Mouse (Mus musculus): Measurements from ENCODE around the gene Elovl7. TPM values are rescaled to one million over a fixed set of nuclear protein-coding genes. Genes with fewer than 3 reads are reported as not detected.

The Elovl7 gene
- polyA plus RNA-seq, 1 experiment from 2014 or later = 1.7 TPM

- WGBS = 98% methylated on average over 2 of the region's 2 CpGs
- H3K27ac ChIP-seq (replicated peaks) = no peak overlapping the region
- no peak for ATAC-seq (replicated peaks)
- H3K4me2 ChIP-seq (replicated peaks) = no peak overlapping the region
- no peaks in the 10 kb centered on the region for H3K9me3 ChIP-seq
- no peaks in the 10 kb centered on the region for H3K36me3 ChIP-seq
- no peaks in the 10 kb centered on the region for H3K27me3 ChIP-seq
- H3K4me1 ChIP-seq = no peaks in the 10 kb centered on the region
- no peak overlapping the region for H3K4me3 ChIP-seq
- no peak overlapping the region for H3K9ac ChIP-seq (replicated peaks)
Observed at GRCm38 (mm10) chr13:108284312-108284711, 70.1 kb downstream of the Elovl7 start.

- Histone ChIP-seq H3K4me1 (no peaks in the 10 kb centered on the region), H3K9me3 (no peaks in the 10 kb centered on the region), H3K27ac (replicated peaks) (no peak overlapping the region), H3K4me3 (no peak overlapping the region), H3K36me3 (no peaks in the 10 kb centered on the region), H3K9ac (replicated peaks) (no peak overlapping the region), H3K27me3 (no peaks in the 10 kb centered on the region), H3K4me2 (replicated peaks) (no peak overlapping the region)
- ATAC-seq (replicated peaks) = no peak
- 70% methylated on average over 3 of the region's 3 CpGs for WGBS
Observed at GRCm38 (mm10) chr13:108287953-108288352, 73.7 kb downstream of the Elovl7 start.

GRCm38 (mm10) chr13:108289436-108289835 is 75.2 kb downstream of the Elovl7 start:
- WGBS = 79% methylated on average over 3 of the region's 3 CpGs
- no peak overlapping the region for H3K27ac ChIP-seq (replicated peaks)
- H3K4me1 ChIP-seq = no peaks in the 10 kb centered on the region
- H3K4me3 ChIP-seq = no peak overlapping the region
- no peaks in the 10 kb centered on the region for H3K27me3 ChIP-seq
- no peaks in the 10 kb centered on the region for H3K9me3 ChIP-seq
- no peak overlapping the region for H3K9ac ChIP-seq (replicated peaks)
- ATAC-seq (replicated peaks) = no peak
- no peaks in the 10 kb centered on the region for H3K36me3 ChIP-seq
- H3K4me2 ChIP-seq (replicated peaks) = no peak overlapping the region

GRCm38 (mm10) chr13:108290314-108290713 is 76.1 kb downstream of the Elovl7 start:
- Histone ChIP-seq H3K9ac (replicated peaks) (no peak overlapping the region), H3K9me3 (no peaks in the 10 kb centered on the region), H3K27me3 (no peaks in the 10 kb centered on the region), H3K4me1 (no peaks in the 10 kb centered on the region), H3K36me3 (no peaks in the 10 kb centered on the region), H3K27ac (replicated peaks) (no peak overlapping the region), H3K4me3 (no peak overlapping the region), H3K4me2 (replicated peaks) (no peak overlapping the region)
- no peak for ATAC-seq (replicated peaks)
- 84% methylated on average over 4 of the region's 4 CpGs for WGBS

- H3K4me1 ChIP-seq = peaks cover 12% of the 10 kb centered on the region
- no peak overlapping the region for H3K27ac ChIP-seq (replicated peaks)
- peak; percentile 79 for ATAC-seq (replicated peaks)
- H3K4me2 ChIP-seq (replicated peaks) = peak overlapping the region; percentile 32
- no peaks in the 10 kb centered on the region for H3K9me3 ChIP-seq
- no peaks in the 10 kb centered on the region for H3K36me3 ChIP-seq
- 29% methylated on average over 12 of the region's 12 CpGs for WGBS
- H3K4me3 ChIP-seq = peak overlapping the region; percentile 23
- H3K27me3 ChIP-seq = no peaks in the 10 kb centered on the region
- no peak overlapping the region for H3K9ac ChIP-seq (replicated peaks)
Observed at GRCm38 (mm10) chr13:108297350-108298093, 83.3 kb downstream of the Elovl7 start.

GRCm38 (mm10) chr13:108298241-108298640 is 84.0 kb downstream of the Elovl7 start:
- Histone ChIP-seq H3K27ac (replicated peaks) (no peak overlapping the region), H3K4me3 (no peak overlapping the region), H3K4me2 (replicated peaks) (no peak overlapping the region), H3K4me1 (peaks cover 12% of the 10 kb centered on the region), H3K27me3 (no peaks in the 10 kb centered on the region), H3K9me3 (no peaks in the 10 kb centered on the region), H3K36me3 (no peaks in the 10 kb centered on the region), H3K9ac (replicated peaks) (no peak overlapping the region)
- WGBS = 83% methylated on average over 5 of the region's 5 CpGs
- no peak for ATAC-seq (replicated peaks)

- Histone ChIP-seq H3K36me3 (no peaks in the 10 kb centered on the region), H3K27ac (replicated peaks) (no peak overlapping the region), H3K27me3 (no peaks in the 10 kb centered on the region), H3K4me3 (no peak overlapping the region), H3K4me1 (peaks cover 12% of the 10 kb centered on the region), H3K9me3 (no peaks in the 10 kb centered on the region), H3K9ac (replicated peaks) (no peak overlapping the region), H3K4me2 (replicated peaks) (no peak overlapping the region)
- 25% methylated on average over 5 of the region's 5 CpGs for WGBS
- ATAC-seq (replicated peaks) = no peak
Observed at GRCm38 (mm10) chr13:108300346-108300950, 86.2 kb downstream of the Elovl7 start.

GRCm38 (mm10) chr13:108301411-108301810 is 87.2 kb downstream of the Elovl7 start:
- no peaks in the 10 kb centered on the region for H3K36me3 ChIP-seq
- H3K27ac ChIP-seq (replicated peaks) = no peak overlapping the region
- H3K4me2 ChIP-seq (replicated peaks) = no peak overlapping the region
- no peaks in the 10 kb centered on the region for H3K27me3 ChIP-seq
- 32% methylated on average over 7 of the region's 7 CpGs for WGBS
- H3K9me3 ChIP-seq = no peaks in the 10 kb centered on the region
- H3K4me3 ChIP-seq = no peak overlapping the region
- peak; percentile 52; the same call in 1 of the 2 replicates for ATAC-seq (replicated peaks)
- no peak overlapping the region for H3K9ac ChIP-seq (replicated peaks)
- H3K4me1 ChIP-seq = peaks cover 12% of the 10 kb centered on the region

GRCm38 (mm10) chr13:108302957-108303675 is 88.9 kb downstream of the Elovl7 start:
- Histone ChIP-seq H3K27ac (replicated peaks) (no peak overlapping the region), H3K4me3 (no peak overlapping the region), H3K27me3 (no peaks in the 10 kb centered on the region), H3K4me1 (peaks cover 3% of the 10 kb centered on the region; the same call in 1 of the 2 replicates), H3K9me3 (no peaks in the 10 kb centered on the region), H3K36me3 (no peaks in the 10 kb centered on the region), H3K4me2 (replicated peaks) (no peak overlapping the region), H3K9ac (replicated peaks) (no peak overlapping the region)
- no peak for ATAC-seq (replicated peaks)
- WGBS = 66% methylated on average over 7 of the region's 7 CpGs

GRCm38 (mm10) chr13:108303841-108304240 is 89.6 kb downstream of the Elovl7 start:
- Histone ChIP-seq H3K27me3 (no peaks in the 10 kb centered on the region), H3K36me3 (no peaks in the 10 kb centered on the region), H3K4me1 (peaks cover 3% of the 10 kb centered on the region; the same call in 1 of the 2 replicates), H3K9me3 (no peaks in the 10 kb centered on the region), H3K4me2 (replicated peaks) (no peak overlapping the region), H3K9ac (replicated peaks) (no peak overlapping the region), H3K27ac (replicated peaks) (no peak overlapping the region), H3K4me3 (no peak overlapping the region)
- 87% methylated on average over 1 of the region's 1 CpGs for WGBS
- ATAC-seq (replicated peaks) = no peak

GRCm38 (mm10) chr13:108304680-108305079 is 90.5 kb downstream of the Elovl7 start:
- no peak for ATAC-seq (replicated peaks)
- no peaks in the 10 kb centered on the region for H3K9me3 ChIP-seq
- 56% methylated on average over 2 of the region's 2 CpGs for WGBS
- H3K4me3 ChIP-seq = no peak overlapping the region
- H3K36me3 ChIP-seq = no peaks in the 10 kb centered on the region
- H3K4me2 ChIP-seq (replicated peaks) = no peak overlapping the region
- H3K27ac ChIP-seq (replicated peaks) = no peak overlapping the region
- H3K9ac ChIP-seq (replicated peaks) = no peak overlapping the region
- peaks cover 3% of the 10 kb centered on the region; the same call in 1 of the 2 replicates for H3K4me1 ChIP-seq
- H3K27me3 ChIP-seq = no peaks in the 10 kb centered on the region

All from forebrain, embryonic 15.5 days (tissue).